Mouse (Mus musculus) liver, adult 2 months (tissue): ENCODE data around the gene 1700017D01Rik.

Experiments used
- CTCF ChIP-seq: fragments of 200-500 bp; IDR thresholded peaks from 2 replicates; pipeline ENCODE4 v1.5.1; 2011; ENCODE audit warnings: low read depth, low read length, control low read depth
- POLR2A ChIP-seq: fragments of 200-500 bp; IDR thresholded peaks from 2 replicates; pipeline ENCODE4 v1.6.1; 2011; ENCODE audit warnings: low read length, control low read depth; ENCODE audit not compliant: insufficient read depth; ENCODE audit errors: extremely low read depth

GRCm38 (mm10) chr19:11135336-11135735 lies 4.7 kb upstream of the 1700017D01Rik start:
- TF ChIP-seq POLR2A = no peak
- no peak for TF ChIP-seq CTCF
